ENCODE assay signal across 9 mouse cellular contexts in the genomic region with DNA sequence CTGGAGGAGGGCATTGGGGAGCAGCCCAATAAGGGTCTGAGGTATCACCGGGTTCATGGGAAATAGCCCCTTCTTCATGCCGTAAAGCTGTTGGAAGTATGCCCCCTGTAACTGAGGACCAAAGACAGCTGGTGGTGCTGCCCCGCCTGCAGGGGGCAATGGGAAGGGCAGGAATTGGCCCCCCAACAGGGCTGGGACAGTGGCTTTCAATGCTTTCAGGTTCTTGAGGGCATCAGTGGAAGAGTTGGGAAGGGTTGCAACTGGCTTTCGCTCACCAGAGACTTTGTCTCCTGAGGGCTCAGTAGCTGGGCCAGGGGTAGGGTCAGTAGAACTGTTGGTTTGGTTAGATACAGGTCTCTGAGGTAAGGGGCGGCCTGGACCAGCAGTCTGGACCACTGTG. TPM values are rescaled to one million over a fixed set of nuclear protein-coding genes. Genes with fewer than 3 reads are reported as not detected.
DNase-seq lines count a peak whose midpoint lies in the region; ATAC-seq and TF ChIP-seq lines count a peak whose summit lies in the region.
"Had no signal": no experiment of that assay in that cellular context is flagged by ENCODE, and none has a peak within 500 bp of the region (broad histone marks: within the 10 kb centered on the region; RNA-seq: fewer than 3 reads in every experiment).

No protein-coding gene starts in this region.

- peak overlapping the region; percentile 36; the same call in 1 of the 2 replicates for H3K4me2 ChIP-seq in intestine, embryonic 14.5 days (ENCODE audit: low read length)
- H3K4me2 ChIP-seq in intestine, embryonic 16.5 days (ENCODE audit: low read depth, low read length): no peak overlapping the region
- H3K4me2 ChIP-seq in forebrain, embryonic 13.5 days: peak overlapping the region; percentile 36
- H3K4me2 ChIP-seq in hindbrain, embryonic 13.5 days: peak overlapping the region; percentile 29
- peak overlapping the region; percentile 65 for H3K4me2 ChIP-seq in liver, postnatal 0 days (ENCODE audit: low read depth, low read length)

- no peak overlapping the region for H3K27ac ChIP-seq in intestine, embryonic 14.5 days (ENCODE audit: low read depth)
- no peak overlapping the region for H3K27ac ChIP-seq in intestine, embryonic 16.5 days (ENCODE audit: low read length)
- H3K27ac ChIP-seq in forebrain, embryonic 13.5 days: peak overlapping the region; percentile 70
- peak overlapping the region; percentile 64 for H3K27ac ChIP-seq in hindbrain, embryonic 13.5 days
- H3K27ac ChIP-seq in liver, postnatal 0 days (ENCODE audit: low read depth): peak overlapping the region; percentile 52; the same call in 1 of the 2 replicates

- peak; percentile 27 for TF ChIP-seq CTCF in liver, postnatal 0 days (IDR thresholded peaks at IDR 0.05; ENCODE audit: low read depth)

- ATAC-seq in intestine, embryonic 14.5 days (replicated peaks; ENCODE audit: low FRiP score, low TSS enrichment, low read depth): no peak
- ATAC-seq in intestine, embryonic 16.5 days: no peak
- ATAC-seq in forebrain, embryonic 13.5 days: no peak
- 0 out of 2 replicates have a peak, but pooled peaks have one; percentile 1 for ATAC-seq in hindbrain, embryonic 13.5 days (ENCODE audit: low FRiP score)
- peak; percentile 24; the same call in 1 of the 2 replicates for ATAC-seq in liver, postnatal 0 days

- no peaks in the 10 kb centered on the region for H3K27me3 ChIP-seq in intestine, embryonic 14.5 days (replicated peaks; ENCODE audit: control insufficient read depth, insufficient read depth, low read length)
- H3K27me3 ChIP-seq in intestine, embryonic 16.5 days (replicated peaks; ENCODE audit: control insufficient read depth, insufficient read depth, low read length): no peaks in the 10 kb centered on the region
- H3K27me3 ChIP-seq in forebrain, embryonic 13.5 days: no peaks in the 10 kb centered on the region
- no peaks in the 10 kb centered on the region for H3K27me3 ChIP-seq in hindbrain, embryonic 13.5 days
- H3K27me3 ChIP-seq in liver, postnatal 0 days (ENCODE audit: insufficient read depth, low read length): no peaks in the 10 kb centered on the region

- H3K9me3 ChIP-seq in intestine, embryonic 14.5 days (ENCODE audit: control insufficient read depth, low read length): no peaks in the 10 kb centered on the region
- H3K9me3 ChIP-seq in intestine, embryonic 16.5 days (ENCODE audit: control insufficient read depth, low read length): no peaks in the 10 kb centered on the region
- no peaks in the 10 kb centered on the region for H3K9me3 ChIP-seq in forebrain, embryonic 13.5 days (replicated peaks)
- no peaks in the 10 kb centered on the region for H3K9me3 ChIP-seq in hindbrain, embryonic 13.5 days
- H3K9me3 ChIP-seq in liver, postnatal 0 days (ENCODE audit: low read length): no peaks in the 10 kb centered on the region

- TF ChIP-seq EP300 in liver, postnatal 0 days (IDR thresholded peaks at IDR 0.05; ENCODE audit: low read depth): no peak

- WGBS in intestine, embryonic 14.5 days: 82% methylated on average over 5 of the region's 5 CpGs
- WGBS in intestine, embryonic 16.5 days: 88% methylated on average over 5 of the region's 5 CpGs
- 88% methylated on average over 5 of the region's 5 CpGs for WGBS in forebrain, embryonic 13.5 days
- 91% methylated on average over 5 of the region's 5 CpGs for WGBS in hindbrain, embryonic 13.5 days
- WGBS in liver, postnatal 0 days (ENCODE audit: insufficient replicate concordance): 80% methylated on average over 5 of the region's 5 CpGs

- no peak overlapping the region for H3K4me3 ChIP-seq in intestine, embryonic 14.5 days (ENCODE audit: low read depth, low read length)
- no peak overlapping the region for H3K4me3 ChIP-seq in intestine, embryonic 16.5 days (ENCODE audit: low read length)
- no peak overlapping the region for H3K4me3 ChIP-seq in forebrain, embryonic 13.5 days
- H3K4me3 ChIP-seq in hindbrain, embryonic 13.5 days: no peak overlapping the region
- peak overlapping the region; percentile 37 for H3K4me3 ChIP-seq in liver, postnatal 0 days (ENCODE audit: low read depth, low read length)

- peaks cover 12% of the 10 kb centered on the region for H3K36me3 ChIP-seq in intestine, embryonic 14.5 days (ENCODE audit: control insufficient read depth, insufficient read depth, low read length)
- H3K36me3 ChIP-seq in intestine, embryonic 16.5 days (ENCODE audit: control insufficient read depth, insufficient read depth, low read length): no peaks in the 10 kb centered on the region
- H3K36me3 ChIP-seq in forebrain, embryonic 13.5 days (ENCODE audit: poor library complexity, severe bottlenecking): peaks cover 83% of the 10 kb centered on the region
- peaks cover 62% of the 10 kb centered on the region for H3K36me3 ChIP-seq in hindbrain, embryonic 13.5 days
- H3K36me3 ChIP-seq in liver, postnatal 0 days (replicated peaks; ENCODE audit: insufficient read depth, low read length): no peaks in the 10 kb centered on the region

- no peak for DNase-seq in intestine, embryonic 14.5 days (ENCODE audit: low spot score)
- no peak for DNase-seq in liver, postnatal 0 days
- DNase-seq in thymus, adult 18-20 months: no peak
- no peak for DNase-seq in lung, adult 18-20 months
- DNase-seq: gastrocnemius, postnatal 10 days; kidney, postnatal 36 days had no signal

- H3K9ac ChIP-seq in intestine, embryonic 14.5 days (ENCODE audit: low read length): no peak overlapping the region
- H3K9ac ChIP-seq in intestine, embryonic 16.5 days (ENCODE audit: low read depth, low read length): no peak overlapping the region
- peak overlapping the region; percentile 5 for H3K9ac ChIP-seq in forebrain, embryonic 13.5 days
- peak overlapping the region; percentile 60 for H3K9ac ChIP-seq in hindbrain, embryonic 13.5 days
- peak overlapping the region; percentile 68 for H3K9ac ChIP-seq in liver, postnatal 0 days (replicated peaks)

- peaks cover 11% of the 10 kb centered on the region for H3K4me1 ChIP-seq in intestine, embryonic 14.5 days (replicated peaks; ENCODE audit: control insufficient read depth, insufficient read depth, low read length)
- H3K4me1 ChIP-seq in intestine, embryonic 16.5 days (ENCODE audit: control insufficient read depth, insufficient read depth, low read length): peaks cover 12% of the 10 kb centered on the region
- H3K4me1 ChIP-seq in forebrain, embryonic 13.5 days: peaks cover 57% of the 10 kb centered on the region
- H3K4me1 ChIP-seq in hindbrain, embryonic 13.5 days (replicated peaks): peaks cover 59% of the 10 kb centered on the region
- peaks cover 17% of the 10 kb centered on the region for H3K4me1 ChIP-seq in liver, postnatal 0 days (ENCODE audit: insufficient read depth)

RNA-seq across cellular contexts. Expression of a gene that starts 29.0 kb away (rescaled TPM):
- 5.0 and 5.4 TPM in 2 replicates for polyA plus RNA-seq in intestine, embryonic 14.5 days (2014; fragmentation: Nextera tagmentation; extraction: Ambion mirVana)
- polyA plus RNA-seq in intestine, embryonic 16.5 days (2015; fragmentation: Nextera tagmentation; extraction: Ambion mirVana): 2.7 and 3.0 TPM in 2 replicates
- polyA plus RNA-seq in forebrain, embryonic 13.5 days (2015; fragmentation: Nextera tagmentation; extraction: Ambion mirVana): 26.7 and 28.0 TPM in 2 replicates
- polyA plus RNA-seq in hindbrain, embryonic 13.5 days (2015; fragmentation: Nextera tagmentation; extraction: Ambion mirVana): 29.4 and 31.9 TPM in 2 replicates
- 0.78 and 1.0 TPM in 2 replicates for polyA plus RNA-seq in liver, postnatal 0 days (2015; fragmentation: Nextera tagmentation; extraction: Ambion mirVana)

RNA-seq across cellular contexts. Expression of a gene that starts 31.5 kb away (rescaled TPM):
- 20.8 and 24.0 TPM in 2 replicates for polyA plus RNA-seq in intestine, embryonic 14.5 days (2014; fragmentation: Nextera tagmentation; extraction: Ambion mirVana)
- 17.9 and 20.7 TPM in 2 replicates for polyA plus RNA-seq in intestine, embryonic 16.5 days (2015; fragmentation: Nextera tagmentation; extraction: Ambion mirVana)
- 39.0 and 42.0 TPM in 2 replicates for polyA plus RNA-seq in forebrain, embryonic 13.5 days (2015; fragmentation: Nextera tagmentation; extraction: Ambion mirVana)
- 29.8 and 30.7 TPM in 2 replicates for polyA plus RNA-seq in hindbrain, embryonic 13.5 days (2015; fragmentation: Nextera tagmentation; extraction: Ambion mirVana)
- polyA plus RNA-seq in liver, postnatal 0 days (2015; fragmentation: Nextera tagmentation; extraction: Ambion mirVana): 5.9 and 7.0 TPM in 2 replicates

RNA-seq across cellular contexts. Expression of a gene that starts 43.3 kb away (rescaled TPM):
- polyA plus RNA-seq in intestine, embryonic 14.5 days (2014; fragmentation: Nextera tagmentation; extraction: Ambion mirVana): 44.7 and 49.8 TPM in 2 replicates
- 106 and 120 TPM in 2 replicates for polyA plus RNA-seq in intestine, embryonic 16.5 days (2015; fragmentation: Nextera tagmentation; extraction: Ambion mirVana)
- polyA plus RNA-seq in forebrain, embryonic 13.5 days (2015; fragmentation: Nextera tagmentation; extraction: Ambion mirVana): 9.7 and 9.8 TPM in 2 replicates
- 6.5 and 6.6 TPM in 2 replicates for polyA plus RNA-seq in hindbrain, embryonic 13.5 days (2015; fragmentation: Nextera tagmentation; extraction: Ambion mirVana)
- 7.8 and 9.6 TPM in 2 replicates for polyA plus RNA-seq in liver, postnatal 0 days (2015; fragmentation: Nextera tagmentation; extraction: Ambion mirVana)

RNA-seq across cellular contexts. Expression of a gene that starts 47.9 kb away (rescaled TPM):
- 78.5 and 80.1 TPM in 2 replicates for polyA plus RNA-seq in intestine, embryonic 14.5 days (2014; fragmentation: Nextera tagmentation; extraction: Ambion mirVana)
- 87.2 and 89.2 TPM in 2 replicates for polyA plus RNA-seq in intestine, embryonic 16.5 days (2015; fragmentation: Nextera tagmentation; extraction: Ambion mirVana)
- 81.2 and 86.4 TPM in 2 replicates for polyA plus RNA-seq in forebrain, embryonic 13.5 days (2015; fragmentation: Nextera tagmentation; extraction: Ambion mirVana)
- polyA plus RNA-seq in hindbrain, embryonic 13.5 days (2015; fragmentation: Nextera tagmentation; extraction: Ambion mirVana): 53.4 and 53.7 TPM in 2 replicates
- 30.6 and 32.0 TPM in 2 replicates for polyA plus RNA-seq in liver, postnatal 0 days (2015; fragmentation: Nextera tagmentation; extraction: Ambion mirVana)

RNA-seq across cellular contexts. Expression of a gene that starts 53.6 kb away (rescaled TPM):
- polyA plus RNA-seq in intestine, embryonic 14.5 days (2014; fragmentation: Nextera tagmentation; extraction: Ambion mirVana): 1.7 and 2.0 TPM in 2 replicates
- 0.82 and 1.2 TPM in 2 replicates for polyA plus RNA-seq in intestine, embryonic 16.5 days (2015; fragmentation: Nextera tagmentation; extraction: Ambion mirVana)
- 17.5 and 17.7 TPM in 2 replicates for polyA plus RNA-seq in forebrain, embryonic 13.5 days (2015; fragmentation: Nextera tagmentation; extraction: Ambion mirVana)
- 22.2 and 22.6 TPM in 2 replicates for polyA plus RNA-seq in hindbrain, embryonic 13.5 days (2015; fragmentation: Nextera tagmentation; extraction: Ambion mirVana)
- not detected in 2 replicates for polyA plus RNA-seq in liver, postnatal 0 days (2015; fragmentation: Nextera tagmentation; extraction: Ambion mirVana)

Comparison
In these comparisons a context has a peak if more than half of its experiments do, and no peak if none do; other contexts are left out.
1. ATAC-seq: peak in hindbrain, embryonic 13.5 days (single experiment) and liver, postnatal 0 days (single experiment); none in intestine, embryonic 14.5 days (single experiment), intestine, embryonic 16.5 days (single experiment) and forebrain, embryonic 13.5 days (single experiment).
2. H3K27ac ChIP-seq: peak in forebrain, embryonic 13.5 days (single experiment), hindbrain, embryonic 13.5 days (single experiment) and liver, postnatal 0 days (single experiment); none in intestine, embryonic 14.5 days (single experiment) and intestine, embryonic 16.5 days (single experiment).
3. H3K9ac ChIP-seq: peak in forebrain, embryonic 13.5 days (single experiment), hindbrain, embryonic 13.5 days (single experiment) and liver, postnatal 0 days (single experiment); none in intestine, embryonic 14.5 days (single experiment) and intestine, embryonic 16.5 days (single experiment).